Mouse (Mus musculus) bone marrow macrophage, adult 2 months (primary cell): ENCODE results near the gene Gm5134.

Source experiments
- CTCF ChIP-seq: IDR thresholded peaks from 2 replicates; pipeline ENCODE4 v1.5.1; 2012; ENCODE audit warnings: low read depth, mild to moderate bottlenecking, low read length, moderate library complexity
- POLR2A ChIP-seq: IDR thresholded peaks from 2 replicates; pipeline ENCODE4 v1.6.1; 2012; ENCODE audit warnings: mild to moderate bottlenecking, low read depth, low read length, borderline replicate concordance

- no peak for TF ChIP-seq CTCF
- no peak for TF ChIP-seq POLR2A
These were observed 5.0 kb upstream of the Gm5134 start for GRCm38 (mm10) chr10:75949053-75950045.
